Mouse (Mus musculus) left cerebral cortex, adult 18-20 months (tissue): ENCODE results near the gene Actl10. TPM values are rescaled to one million over a fixed set of nuclear protein-coding genes. Genes with fewer than 3 reads are reported as not detected.

ENCODE experiments used
- DNase-seq, 2 experiments: peaks; one replicate each; pipeline ENCODE4 v3.0.0; 2021 to 2022; ENCODE audit warnings: low spot score in 2 of 2, mixed read lengths in 1 of 2
- long read RNA-seq, 2 experiments: library from polyadenylated mRNA; stranded (forward); transcript quantifications; one replicate each; pipeline ENCODE4 v2.0.0; 2021
- total RNA-seq, 2 experiments: library from RNA; stranded (reverse); gene quantifications; 2 replicates each; pipeline ENCODE4 v1.2.3; 2021

Gene Actl10
- total RNA-seq: not detected
- long read RNA-seq, experiment 1, partial matches to known transcripts: 0 of 1 reads
- long read RNA-seq, experiment 1, other reads (novel, unspliced or antisense): 0 of 1 reads
- long read RNA-seq, experiment 2: 0 reads

GRCm38 (mm10) chr2:154551476-154551875 is at the start of gene Actl10:
TSS of gene Actl10 (plus strand) at chr2:154551776.
- DNase-seq: no peak

GRCm38 (mm10) chr2:154507076-154507475 is 44.5 kb upstream of the Actl10 start:
- no peak for DNase-seq

GRCm38 (mm10) chr2:154507566-154508283 is 43.9 kb upstream of the Actl10 start:
- DNase-seq: peak; percentile 15 to 25

GRCm38 (mm10) chr2:154508450-154508849 is 43.1 kb upstream of the Actl10 start:
- DNase-seq: no peak

- no peak for DNase-seq
These were observed 41.4 kb upstream of the Actl10 start for GRCm38 (mm10) chr2:154510141-154510540.

GRCm38 (mm10) chr2:154516944-154517343 is 34.6 kb upstream of the Actl10 start:
- no peak for DNase-seq

GRCm38 (mm10) chr2:154517424-154517823 is 34.2 kb upstream of the Actl10 start:
- no peak for DNase-seq

GRCm38 (mm10) chr2:154521449-154521848 is 30.1 kb upstream of the Actl10 start:
- DNase-seq: no peak

GRCm38 (mm10) chr2:154522334-154522733 is 29.2 kb upstream of the Actl10 start:
- no peak for DNase-seq

GRCm38 (mm10) chr2:154525285-154525684 is 26.3 kb upstream of the Actl10 start:
- DNase-seq: no peak

- no peak for DNase-seq
These were observed 25.0 kb upstream of the Actl10 start for GRCm38 (mm10) chr2:154526531-154526930.

- DNase-seq: no peak
These were observed 18.7 kb upstream of the Actl10 start for GRCm38 (mm10) chr2:154532888-154533287.

- no peak for DNase-seq
These were observed 16.8 kb upstream of the Actl10 start for GRCm38 (mm10) chr2:154534704-154535270.

- DNase-seq: peak; percentile 58 to 74
These were observed 13.3 kb upstream of the Actl10 start for GRCm38 (mm10) chr2:154538310-154538709.

GRCm38 (mm10) chr2:154538710-154539109 is 12.9 kb upstream of the Actl10 start:
- no peak for DNase-seq

- DNase-seq: peak in 1 of 2 experiments; percentile 66
These were observed 11.9 kb upstream of the Actl10 start for GRCm38 (mm10) chr2:154539720-154540119.

GRCm38 (mm10) chr2:154541630-154542029 is 9.9 kb upstream of the Actl10 start:
- DNase-seq: no peak

GRCm38 (mm10) chr2:154543567-154544347 is 7.8 kb upstream of the Actl10 start:
- DNase-seq: peak in 1 of 2 experiments; percentile 38

GRCm38 (mm10) chr2:154546711-154547110 is 4.9 kb upstream of the Actl10 start, which contains the start of gene 1700003F12Rik:
TSS of gene 1700003F12Rik (plus strand) at chr2:154547085.
- DNase-seq: no peak

GRCm38 (mm10) chr2:154548688-154549087 is 2.9 kb upstream of the Actl10 start:
- no peak for DNase-seq

GRCm38 (mm10) chr2:154549127-154549885 is 2.3 kb upstream of the Actl10 start:
- DNase-seq: peak in 1 of 2 experiments; percentile 47
